10 mouse cellular contexts compared by ENCODE assay signal in the genomic region with DNA sequence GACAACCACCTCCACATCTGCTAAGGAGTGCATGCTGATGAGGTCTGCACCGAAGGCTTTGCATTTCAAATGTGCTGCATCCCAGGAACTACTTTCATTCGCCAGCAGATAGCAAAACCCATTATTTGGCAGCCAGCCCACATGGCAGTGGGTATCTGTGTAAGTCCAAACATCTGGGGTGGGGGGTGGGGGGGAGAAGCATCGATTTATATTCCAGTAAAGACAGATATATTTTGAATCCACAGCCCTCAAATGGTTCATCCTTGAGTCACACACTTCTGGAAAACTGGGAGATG. TPM values are rescaled to one million over a fixed set of nuclear protein-coding genes. Genes with fewer than 3 reads are reported as not detected.
DNase-seq lines count a peak whose midpoint lies in the region; ATAC-seq and TF ChIP-seq lines count a peak whose summit lies in the region.
"Had no signal": no experiment of that assay in that cellular context is flagged by ENCODE, and none has a peak within 500 bp of the region (broad histone marks: within the 10 kb centered on the region; RNA-seq: fewer than 3 reads in every experiment).

No protein-coding gene starts in this region.

- H3K36me3 ChIP-seq in forebrain, postnatal 0 days (ENCODE audit: insufficient read depth) = no peaks in the 10 kb centered on the region
- H3K36me3 ChIP-seq in forebrain, embryonic 12.5 days (replicated peaks) = no peaks in the 10 kb centered on the region
- no peaks in the 10 kb centered on the region for H3K36me3 ChIP-seq in hindbrain, embryonic 13.5 days
- no peaks in the 10 kb centered on the region for H3K36me3 ChIP-seq in midbrain, postnatal 0 days (ENCODE audit: insufficient read depth, low read length)

- ATAC-seq in forebrain, postnatal 0 days = no peak; the same call in 1 of the 2 replicates
- no peak for ATAC-seq in forebrain, embryonic 12.5 days (ENCODE audit: low FRiP score)
- ATAC-seq in hindbrain, embryonic 13.5 days (ENCODE audit: low FRiP score) = no peak
- 0 out of 2 replicates have a peak, but pooled peaks have one; percentile 7 for ATAC-seq in midbrain, postnatal 0 days (ENCODE audit: low FRiP score)

- H3K27ac ChIP-seq in forebrain, postnatal 0 days (ENCODE audit: low read depth, low read length) = no peak overlapping the region
- no peak overlapping the region for H3K27ac ChIP-seq in forebrain, embryonic 12.5 days
- no peak overlapping the region for H3K27ac ChIP-seq in hindbrain, embryonic 13.5 days
- H3K27ac ChIP-seq in midbrain, postnatal 0 days (ENCODE audit: low read depth, low read length) = no peak overlapping the region

- DNase-seq in forebrain, postnatal 0 days = no peak
- DNase-seq in left cerebral cortex, postnatal 4 days = peak; percentile 6
- no peak for DNase-seq in left cerebral cortex, adult 9 months (ENCODE audit: low spot score in 2 of 2)
- DNase-seq in midbrain, postnatal 0 days (ENCODE audit: low spot score) = peak; percentile 13
- no peak for DNase-seq in natural killer cell, adult 2 months (ENCODE audit: low spot score in 2 of 2)
- no peak for DNase-seq in adrenal gland, adult (ENCODE audit: inconsistent age in 2 of 2, low spot score in 1 of 2)
- DNase-seq: heart, postnatal 4 days; thymus, adult 18-20 months had no signal

- no peaks in the 10 kb centered on the region for H3K27me3 ChIP-seq in forebrain, postnatal 0 days (ENCODE audit: insufficient read depth, low read length)
- H3K27me3 ChIP-seq in forebrain, embryonic 12.5 days = 0 out of 2 replicates have a peak, but pooled peaks cover 3% of the 10 kb centered on the region
- no peaks in the 10 kb centered on the region for H3K27me3 ChIP-seq in hindbrain, embryonic 13.5 days
- H3K27me3 ChIP-seq in midbrain, postnatal 0 days (ENCODE audit: insufficient read depth, low read length) = no peaks in the 10 kb centered on the region

- TF ChIP-seq CTCF in forebrain, postnatal 0 days (IDR thresholded peaks at IDR 0.05; ENCODE audit: low read depth) = no peak
- TF ChIP-seq CTCF in midbrain, postnatal 0 days (IDR thresholded peaks at IDR 0.05) = no peak

- 0 out of 2 replicates have a peak overlapping the region, but pooled peaks have one; percentile 9 for H3K4me2 ChIP-seq in forebrain, postnatal 0 days (ENCODE audit: low read depth)
- H3K4me2 ChIP-seq in forebrain, embryonic 12.5 days = no peak overlapping the region
- H3K4me2 ChIP-seq in hindbrain, embryonic 13.5 days = peak overlapping the region; percentile 37
- peak overlapping the region; percentile 20; the same call in 1 of the 2 replicates for H3K4me2 ChIP-seq in midbrain, postnatal 0 days (ENCODE audit: low read depth, low read length, poor library complexity, severe bottlenecking)

- no peak overlapping the region for H3K4me3 ChIP-seq in forebrain, postnatal 0 days (ENCODE audit: low read depth, low read length)
- no peak overlapping the region for H3K4me3 ChIP-seq in forebrain, embryonic 12.5 days (replicated peaks)
- peak overlapping the region; percentile 8; the same call in 1 of the 2 replicates for H3K4me3 ChIP-seq in hindbrain, embryonic 13.5 days
- H3K4me3 ChIP-seq in midbrain, postnatal 0 days (ENCODE audit: low read depth, low read length) = no peak overlapping the region

- 16% methylated on average over 3 of the region's 3 CpGs for WGBS in forebrain, postnatal 0 days
- 27% methylated on average over 3 of the region's 3 CpGs for WGBS in forebrain, embryonic 12.5 days
- 26% methylated on average over 3 of the region's 3 CpGs for WGBS in hindbrain, embryonic 13.5 days
- 11% methylated on average over 3 of the region's 3 CpGs for WGBS in midbrain, postnatal 0 days

- H3K9me3 ChIP-seq in forebrain, postnatal 0 days (ENCODE audit: low read length) = no peaks in the 10 kb centered on the region
- no peaks in the 10 kb centered on the region for H3K9me3 ChIP-seq in forebrain, embryonic 12.5 days
- H3K9me3 ChIP-seq in hindbrain, embryonic 13.5 days = no peaks in the 10 kb centered on the region
- no peaks in the 10 kb centered on the region for H3K9me3 ChIP-seq in midbrain, postnatal 0 days (ENCODE audit: low read length)

- no peaks in the 10 kb centered on the region for H3K4me1 ChIP-seq in forebrain, postnatal 0 days (ENCODE audit: insufficient read depth)
- H3K4me1 ChIP-seq in forebrain, embryonic 12.5 days = peaks cover 8% of the 10 kb centered on the region
- peaks cover 15% of the 10 kb centered on the region for H3K4me1 ChIP-seq in hindbrain, embryonic 13.5 days (replicated peaks)
- H3K4me1 ChIP-seq in midbrain, postnatal 0 days (ENCODE audit: insufficient read depth, low read length) = no peaks in the 10 kb centered on the region

- intact Hi-C loops in left cerebral cortex, postnatal 4 days (cut with DNase I) = no loop called here

- no peak overlapping the region for H3K9ac ChIP-seq in forebrain, postnatal 0 days
- H3K9ac ChIP-seq in forebrain, embryonic 12.5 days = no peak overlapping the region
- no peak overlapping the region for H3K9ac ChIP-seq in hindbrain, embryonic 13.5 days
- H3K9ac ChIP-seq in midbrain, postnatal 0 days (replicated peaks; ENCODE audit: low read length, poor library complexity, severe bottlenecking) = 0 out of 2 replicates have a peak overlapping the region, but pooled peaks have one; percentile 19

RNA-seq across cellular contexts. Expression of gene Ly75, which starts 27.8 kb away (rescaled TPM):
- 3.9 and 4.8 TPM in 2 replicates for total RNA-seq in forebrain, postnatal 0 days (2014; rRNA removed)
- polyA plus RNA-seq in forebrain, postnatal 0 days (2015; fragmentation: Nextera tagmentation; extraction: Ambion mirVana) = 1.2 and 1.7 TPM in 2 replicates
- 1.2 and 1.9 TPM in 2 replicates for polyA plus RNA-seq in forebrain, embryonic 12.5 days (2016; fragmentation: Nextera tagmentation; extraction: Ambion mirVana)
- 1 to 10 TPM; 5.1 to 6.7 TPM for total RNA-seq in left cerebral cortex, postnatal 4 days (2021)
- 0.91 and 1.2 TPM in 2 replicates for polyA plus RNA-seq in hindbrain, embryonic 13.5 days (2015; fragmentation: Nextera tagmentation; extraction: Ambion mirVana)
- 2.9 and 4.8 TPM in 2 replicates for total RNA-seq in midbrain, postnatal 0 days (2014; rRNA removed)
- 1.2 and 1.5 TPM in 2 replicates for polyA plus RNA-seq in midbrain, postnatal 0 days (2015; fragmentation: Nextera tagmentation; extraction: Ambion mirVana)

Comparison
In these comparisons a context has a peak if more than half of its experiments do, and no peak if none do; other contexts are left out.
1. DNase-seq: peak in left cerebral cortex, postnatal 4 days (single experiment) and midbrain, postnatal 0 days (single experiment); none in forebrain, postnatal 0 days (single experiment), left cerebral cortex, adult 9 months (0 of 2), natural killer cell, adult 2 months (0 of 2) and adrenal gland, adult (0 of 2).